Mouse (Mus musculus): ENCODE results near the gene Tmem51. TPM values are rescaled to one million over a fixed set of nuclear protein-coding genes. Genes with fewer than 3 reads are reported as not detected.

The Tmem51 gene
- polyA plus RNA-seq, 1 experiment = not detected

GRCm38 (mm10) chr4:142057529-142058216 lies 26.4 kb downstream of the Tmem51 start:
- TF ChIP-seq MYOG (IDR thresholded peaks at IDR 0.05; ENCODE audit: control insufficient read depth in 1 of 3, insufficient read depth in 1 of 3, insufficient read length in 2 of 3, low read depth in 2 of 3) = no peak
- Histone ChIP-seq H3K4me2 (ENCODE audit: low read depth) (no peak overlapping the region), H3K4me3 (no peak overlapping the region)

GRCm38 (mm10) chr4:142055600-142055999 lies 28.5 kb downstream of the Tmem51 start:
- Histone ChIP-seq H3ac (ENCODE audit: control insufficient read depth, insufficient read length) (no peak overlapping the region), H3K4me3 (no peak overlapping the region), H3K27me3 (ENCODE audit: control insufficient read depth, insufficient read depth, insufficient read length) (no peaks in the 10 kb centered on the region), H3K4me2 (ENCODE audit: low read depth) (no peak overlapping the region), H3K79me2 (ENCODE audit: control insufficient read depth, insufficient read depth) (no peaks in the 10 kb centered on the region), H3K36me3 (ENCODE audit: control insufficient read depth, insufficient read depth) (no peaks in the 10 kb centered on the region)
- no peak for TF ChIP-seq TCF12 (IDR thresholded peaks at IDR 0.05; ENCODE audit: insufficient read depth, poor library complexity, severe bottlenecking)
- no peak for TF ChIP-seq E2F4 (IDR thresholded peaks at IDR 0.05; ENCODE audit: insufficient read depth)
- TF ChIP-seq USF1 (IDR thresholded peaks at IDR 0.05; ENCODE audit: low read depth) = no peak
- no peak for TF ChIP-seq SRF (IDR thresholded peaks at IDR 0.05; ENCODE audit: control insufficient read depth, insufficient read length, low read depth)
- no peak for TF ChIP-seq POLR2A (IDR thresholded peaks at IDR 0.05; ENCODE audit: insufficient read length, low read depth)
- TF ChIP-seq MYOG (IDR thresholded peaks at IDR 0.05; ENCODE audit: control insufficient read depth in 1 of 3, insufficient read depth in 1 of 3, insufficient read length in 2 of 3, low read depth in 2 of 3) = no peak
- no peak for TF ChIP-seq REST (IDR thresholded peaks at IDR 0.05; ENCODE audit: insufficient read depth, insufficient read length)
- no peak for TF ChIP-seq TCF3 (IDR thresholded peaks at IDR 0.05; ENCODE audit: insufficient read length, low read depth)
- no peak for TF ChIP-seq CEBPB (IDR thresholded peaks at IDR 0.05; ENCODE audit: insufficient read depth, poor library complexity, severe bottlenecking)
- TF ChIP-seq MAX (IDR thresholded peaks at IDR 0.05; ENCODE audit: low read depth) = no peak
- no peak for TF ChIP-seq POLR2AphosphoS2 (IDR thresholded peaks at IDR 0.05; ENCODE audit: insufficient read length, low read depth)
- TF ChIP-seq MYOD1 (IDR thresholded peaks at IDR 0.05; ENCODE audit: control insufficient read depth in 1 of 3, insufficient read length in 2 of 3, low read depth in 2 of 3) = no peak

More at GRCm38 (mm10) chr4:142057529-142058216, 26.4 kb downstream of the Tmem51 start:
- Histone ChIP-seq H3K79me2 (ENCODE audit: control insufficient read depth, insufficient read depth) (no peaks in the 10 kb centered on the region), H3K36me3 (ENCODE audit: control insufficient read depth, insufficient read depth) (no peaks in the 10 kb centered on the region), H3ac (ENCODE audit: control insufficient read depth, insufficient read length) (no peak overlapping the region), H3K27me3 (ENCODE audit: control insufficient read depth, insufficient read depth, insufficient read length) (no peaks in the 10 kb centered on the region)

DNA sequence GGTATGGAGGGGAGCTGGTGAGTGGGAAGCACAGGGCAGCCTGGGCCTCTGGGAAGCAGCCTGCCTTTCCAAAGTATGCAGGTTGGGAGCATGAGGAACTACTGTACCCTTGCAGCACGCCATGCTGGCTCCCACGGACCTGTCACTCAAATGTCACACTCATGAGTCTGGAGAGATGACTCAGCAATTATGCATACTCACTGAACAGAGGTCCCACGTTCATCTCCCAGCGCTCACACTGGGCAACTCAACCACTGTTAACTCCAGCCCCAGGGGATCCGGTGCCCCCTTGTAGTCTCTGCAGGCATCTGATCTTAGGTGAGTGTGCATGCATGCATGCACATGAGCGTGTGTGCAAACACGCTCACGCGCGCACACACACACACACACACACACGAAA lies 29.5 kb downstream of the Tmem51 start:
- no peak for TF ChIP-seq E2F4 (IDR thresholded peaks at IDR 0.05; ENCODE audit: insufficient read depth)
- no peak for TF ChIP-seq CEBPB (IDR thresholded peaks at IDR 0.05; ENCODE audit: insufficient read depth, poor library complexity, severe bottlenecking)
- TF ChIP-seq MAX (IDR thresholded peaks at IDR 0.05; ENCODE audit: low read depth) = no peak
- no peak for TF ChIP-seq POLR2AphosphoS2 (IDR thresholded peaks at IDR 0.05; ENCODE audit: insufficient read length, low read depth)
- no peak for TF ChIP-seq SRF (IDR thresholded peaks at IDR 0.05; ENCODE audit: control insufficient read depth, insufficient read length, low read depth)
- TF ChIP-seq MYOG (IDR thresholded peaks at IDR 0.05; ENCODE audit: control insufficient read depth in 1 of 3, insufficient read depth in 1 of 3, insufficient read length in 2 of 3, low read depth in 2 of 3) = no peak
- no peak for TF ChIP-seq USF1 (IDR thresholded peaks at IDR 0.05; ENCODE audit: low read depth)
- TF ChIP-seq MYOD1 (IDR thresholded peaks at IDR 0.05; ENCODE audit: control insufficient read depth in 1 of 3, insufficient read length in 2 of 3, low read depth in 2 of 3) = no peak
- TF ChIP-seq REST (IDR thresholded peaks at IDR 0.05; ENCODE audit: insufficient read depth, insufficient read length) = no peak
- no peak for TF ChIP-seq TCF3 (IDR thresholded peaks at IDR 0.05; ENCODE audit: insufficient read length, low read depth)
- no peak for TF ChIP-seq TCF12 (IDR thresholded peaks at IDR 0.05; ENCODE audit: insufficient read depth, poor library complexity, severe bottlenecking)
- no peak for TF ChIP-seq POLR2A (IDR thresholded peaks at IDR 0.05; ENCODE audit: insufficient read length, low read depth)
- no peaks in the 10 kb centered on the region for H3K36me3 ChIP-seq (ENCODE audit: control insufficient read depth, insufficient read depth)
- no peak overlapping the region for H3K4me2 ChIP-seq (ENCODE audit: low read depth)
- H3K79me2 ChIP-seq (ENCODE audit: control insufficient read depth, insufficient read depth) = no peaks in the 10 kb centered on the region
- H3ac ChIP-seq (ENCODE audit: control insufficient read depth, insufficient read length) = no peak overlapping the region
- H3K27me3 ChIP-seq (ENCODE audit: control insufficient read depth, insufficient read depth, insufficient read length) = no peaks in the 10 kb centered on the region
- H3K4me3 ChIP-seq = no peak overlapping the region

DNA sequence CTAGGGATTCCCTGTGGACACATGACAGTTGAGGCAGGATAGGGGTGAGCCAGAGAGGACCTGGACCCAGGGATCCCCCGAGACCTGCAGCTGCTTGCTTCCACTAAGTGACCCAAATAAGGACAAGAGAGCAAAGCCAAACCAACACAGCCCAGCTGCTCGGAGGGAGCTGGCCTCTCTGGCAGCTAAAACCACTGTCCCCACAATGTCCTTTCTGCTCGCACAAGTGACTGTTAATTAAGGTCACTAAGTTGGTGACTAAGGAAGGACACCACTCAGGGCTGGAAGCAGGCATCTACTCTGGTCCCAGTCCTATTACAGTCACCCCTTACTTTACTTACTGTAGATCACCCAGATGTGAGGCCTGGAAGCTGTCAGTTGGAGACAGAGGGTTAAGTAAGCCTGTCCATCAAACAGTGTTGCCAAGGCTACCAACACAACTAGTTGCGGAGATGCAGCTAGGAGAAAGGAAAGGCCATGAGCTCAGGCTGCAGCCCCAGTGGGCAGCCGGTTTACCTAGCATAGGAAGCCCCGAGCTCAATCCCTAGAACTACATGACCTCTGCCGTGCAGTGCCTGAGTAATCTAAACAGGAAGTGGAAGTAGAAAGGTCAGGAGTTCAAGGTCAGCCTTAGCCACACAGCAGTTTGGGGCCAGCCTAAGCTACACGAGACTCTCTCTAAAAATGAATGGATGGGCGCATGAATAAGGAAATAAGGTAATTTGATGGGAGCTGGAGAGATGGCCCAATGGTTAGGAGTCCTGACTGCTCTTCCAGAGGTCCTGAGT lies 30.2 kb downstream of the Tmem51 start:
- H3K4me2 ChIP-seq (ENCODE audit: low read depth) = no peak overlapping the region
- H3K79me2 ChIP-seq (ENCODE audit: control insufficient read depth, insufficient read depth) = no peaks in the 10 kb centered on the region
- TF ChIP-seq TCF12 (IDR thresholded peaks at IDR 0.05; ENCODE audit: insufficient read depth, poor library complexity, severe bottlenecking) (no peak), POLR2A (IDR thresholded peaks at IDR 0.05; ENCODE audit: insufficient read length, low read depth) (no peak), MYOG (IDR thresholded peaks at IDR 0.05; ENCODE audit: control insufficient read depth in 1 of 3, insufficient read depth in 1 of 3, insufficient read length in 2 of 3, low read depth in 2 of 3) (no peak), MYOD1 (IDR thresholded peaks at IDR 0.05; ENCODE audit: control insufficient read depth in 1 of 3, insufficient read length in 2 of 3, low read depth in 2 of 3) (no peak), TCF3 (IDR thresholded peaks at IDR 0.05; ENCODE audit: insufficient read length, low read depth) (no peak), MAX (IDR thresholded peaks at IDR 0.05; ENCODE audit: low read depth) (no peak), USF1 (IDR thresholded peaks at IDR 0.05; ENCODE audit: low read depth) (no peak), E2F4 (IDR thresholded peaks at IDR 0.05; ENCODE audit: insufficient read depth) (no peak)
- no peak overlapping the region for H3ac ChIP-seq (ENCODE audit: control insufficient read depth, insufficient read length)
- H3K36me3 ChIP-seq (ENCODE audit: control insufficient read depth, insufficient read depth) = no peaks in the 10 kb centered on the region
- no peak overlapping the region for H3K4me3 ChIP-seq
- H3K27me3 ChIP-seq (ENCODE audit: control insufficient read depth, insufficient read depth, insufficient read length) = no peaks in the 10 kb centered on the region

All from myocyte (in vitro differentiated cells).